Mouse (Mus musculus) left cerebral cortex, adult 9 months (tissue): ENCODE measurements at regions not wholly inside any gene's neighbourhood (a gene's known extent, or its start where the extent isn't known, plus 50 kb on each side); places are given as distances from the start of the nearest gene placed in this dataset.
A peak's percentile ranks its signal among the peaks of the same experiment; 100 is the strongest.

Source experiments
- DNase-seq, 2 experiments: peaks; one replicate each; pipeline ENCODE4 v3.0.0; 2022; ENCODE audit warnings: low spot score in 2 of 2

DNA sequence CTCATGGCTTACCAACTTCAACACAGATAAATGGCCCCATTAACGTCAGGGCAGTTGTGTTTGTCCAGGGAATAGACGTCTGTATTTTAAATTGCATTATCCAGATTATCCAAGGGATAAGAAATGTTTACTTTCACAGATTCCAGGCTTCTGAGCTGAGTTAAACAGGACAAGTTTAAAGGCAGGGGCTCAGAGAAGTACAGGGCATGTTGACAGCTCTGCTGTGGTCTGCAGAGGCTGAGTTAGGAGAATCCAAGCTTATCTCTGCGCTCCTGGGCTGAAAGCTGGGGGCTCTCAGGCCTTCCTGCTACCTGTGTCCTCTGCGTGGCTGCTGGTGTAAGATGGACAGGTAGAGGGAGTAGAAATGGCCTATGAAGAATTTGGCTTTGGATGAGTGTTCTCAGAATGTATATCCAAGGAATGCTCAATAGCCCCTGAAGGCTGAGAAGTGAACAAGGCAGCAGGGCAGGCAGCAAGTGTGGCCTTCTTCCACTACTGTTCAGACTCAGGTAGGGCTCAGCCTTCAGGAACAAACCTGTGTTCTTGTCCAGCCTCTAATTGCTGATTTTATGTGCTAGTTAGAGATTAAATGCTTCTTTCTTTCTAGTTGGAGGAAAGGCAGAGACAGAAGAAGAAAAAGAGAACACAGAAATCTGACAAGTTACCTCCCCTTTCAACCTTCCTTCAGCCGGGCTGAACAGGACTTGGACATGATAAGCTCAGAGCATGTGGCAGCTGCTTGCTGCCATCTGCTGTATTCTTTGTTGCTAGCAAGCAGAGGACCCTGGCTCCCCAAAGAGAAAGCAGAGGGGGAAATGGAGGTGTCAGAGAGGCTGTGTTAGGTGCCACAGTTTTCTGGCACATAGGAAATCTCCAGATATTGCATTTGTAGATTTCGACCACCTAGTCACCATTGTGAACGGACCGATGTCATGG lies 77.9 kb upstream of the Grem2 start:
- DNase-seq = peak in 1 of 2 experiments; percentile 35

DNA sequence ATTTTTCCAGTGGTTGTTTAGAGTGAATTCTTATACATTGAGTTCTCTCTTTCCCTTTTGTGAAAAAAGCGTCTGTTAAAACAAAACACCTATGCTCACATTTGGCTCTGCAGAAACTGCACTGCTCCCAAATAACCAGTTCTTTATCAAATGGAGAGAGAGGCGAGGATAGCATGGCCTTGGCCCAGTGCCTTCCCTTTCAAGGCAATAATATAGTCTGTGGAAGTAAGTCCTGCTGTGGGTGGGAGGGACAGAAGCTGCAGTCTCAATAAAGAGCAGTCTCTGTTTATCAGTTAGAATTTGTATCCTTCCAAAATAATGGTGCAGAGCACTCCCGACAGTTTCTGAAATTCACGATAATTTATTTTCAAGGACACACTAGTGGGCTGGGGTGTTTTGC lies 70.9 kb upstream of the Grem2 start:
- no peak for DNase-seq

DNA sequence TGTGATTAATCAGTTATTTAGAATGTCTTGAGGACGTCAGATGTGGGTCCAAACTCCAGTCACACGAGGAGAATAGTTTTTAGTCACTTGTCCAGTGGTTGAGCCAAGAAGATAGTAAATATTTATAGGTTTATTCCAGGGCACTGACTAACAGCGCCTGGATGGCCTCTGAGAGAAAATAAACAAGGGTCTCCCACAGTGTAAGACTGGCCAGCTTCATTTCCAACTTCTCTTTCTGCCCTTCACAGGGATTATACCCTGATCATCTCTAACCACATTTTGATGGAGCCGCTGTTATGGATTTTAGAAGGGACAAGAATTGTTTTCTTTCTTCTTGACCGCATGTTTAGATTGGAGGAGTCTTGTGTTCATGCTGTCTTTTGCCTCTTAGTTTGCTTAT lies 67.0 kb upstream of the Grem2 start:
- no peak for DNase-seq

DNA sequence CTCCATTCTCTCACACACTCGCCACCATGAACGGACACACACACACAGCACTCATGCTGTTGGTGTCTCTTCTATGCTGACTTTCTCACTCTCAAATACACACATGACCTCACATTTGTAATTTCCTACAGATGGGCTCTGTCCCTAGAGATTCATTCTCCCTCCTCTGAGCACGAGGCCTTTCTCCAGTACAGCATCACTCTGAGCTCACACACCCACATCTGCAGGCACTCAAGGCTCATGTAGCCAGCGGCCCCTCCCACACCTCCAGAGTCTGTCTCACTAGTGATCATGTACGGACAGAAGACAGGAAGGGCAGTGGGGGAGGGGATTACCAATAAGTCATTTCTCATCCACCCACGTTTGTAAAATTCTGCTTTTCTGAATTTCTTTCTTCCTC lies 50.3 kb upstream of the Grem2 start:
- no peak for DNase-seq
